Mouse (Mus musculus): ENCODE measurements at regions not wholly inside any gene's neighbourhood (a gene's known extent, or its start where the extent isn't known, plus 50 kb on each side); places are given as distances from the start of the nearest gene placed in this dataset.
A peak's percentile ranks its signal among the peaks of the same experiment; 100 is the strongest.

GRCm38 (mm10) chr12:56472856-56473647 lies 63.7 kb downstream of the Nkx2-1 start:
- DNase-seq = no peak

GRCm38 (mm10) chr12:56470932-56471500 lies 65.7 kb downstream of the Nkx2-1 start:
- DNase-seq = no peak

DNA sequence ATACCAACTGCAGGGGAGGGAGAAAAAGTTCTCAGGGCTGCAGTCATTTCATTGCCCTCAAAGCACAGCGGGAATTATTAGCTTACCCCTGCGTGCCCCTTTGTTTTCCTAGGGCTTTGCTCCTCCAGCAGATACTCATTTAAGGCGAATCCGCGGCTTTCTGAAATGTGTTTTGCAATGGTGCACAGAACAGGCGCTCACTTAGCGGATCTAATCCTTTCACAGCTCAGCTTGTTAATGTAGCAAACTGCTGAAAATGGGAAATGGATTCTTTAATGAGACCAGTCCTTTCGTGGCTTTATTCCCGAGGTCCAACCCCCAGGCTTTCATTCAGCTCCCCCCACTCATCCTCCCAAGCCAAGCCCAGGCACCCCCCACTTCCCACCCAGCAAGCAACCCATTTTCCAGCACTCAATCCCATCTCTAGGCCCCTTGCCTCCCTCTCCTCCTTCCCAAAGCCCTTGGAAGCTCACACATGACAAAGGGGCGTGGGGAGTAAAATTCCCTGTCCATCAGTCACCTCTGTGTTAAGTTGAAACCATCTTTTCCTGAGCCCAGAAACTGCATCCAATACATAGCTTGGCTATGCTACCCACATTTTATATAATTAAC lies 77.1 kb downstream of the Nkx2-1 start:
- DNase-seq = no peak

- no peak for DNase-seq
Measured at GRCm38 (mm10) chr12:56458665-56459507, 77.8 kb downstream of the Nkx2-1 start.

DNA sequence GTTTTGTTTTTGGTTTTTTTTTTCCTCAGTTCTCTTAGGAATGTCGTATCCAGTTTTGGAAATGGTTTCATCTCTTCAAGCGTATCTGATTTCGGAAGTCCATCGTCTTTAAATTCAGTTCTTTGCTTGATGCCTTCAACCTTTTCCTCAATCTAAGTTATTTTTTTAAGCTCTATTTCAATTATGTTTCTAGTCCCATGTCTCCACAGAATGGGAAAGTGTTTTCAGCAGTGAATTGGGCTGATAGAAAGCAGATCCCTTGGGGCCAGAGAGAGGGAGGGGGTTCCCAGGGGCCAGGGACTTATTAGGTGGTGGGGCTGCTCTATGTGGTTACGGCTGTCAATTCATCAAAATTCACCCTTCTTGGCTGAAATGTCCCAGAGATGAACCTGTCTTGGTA lies 78.8 kb downstream of the Nkx2-1 start:
- no peak for DNase-seq

DNA sequence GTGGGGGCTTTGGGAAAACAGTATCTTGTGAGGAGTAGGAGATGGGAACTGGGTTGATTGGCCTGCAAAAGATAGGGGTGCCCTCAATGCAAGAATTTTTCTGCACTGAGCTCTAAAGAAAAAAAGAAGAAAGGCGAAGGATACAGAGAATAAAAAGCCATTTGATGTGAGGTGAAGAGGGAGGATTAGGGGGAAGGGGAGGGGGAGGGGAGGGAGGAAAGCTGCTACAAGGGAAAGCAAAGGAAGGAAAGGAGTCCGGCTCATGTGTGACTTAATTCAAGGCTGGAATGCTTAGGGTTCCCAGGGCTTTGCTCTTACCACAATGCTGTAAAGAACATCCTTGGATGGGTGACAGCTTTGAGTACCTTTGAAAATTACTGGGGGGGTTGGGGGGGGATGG lies 79.4 kb downstream of the Nkx2-1 start:
- no peak for DNase-seq

DNA sequence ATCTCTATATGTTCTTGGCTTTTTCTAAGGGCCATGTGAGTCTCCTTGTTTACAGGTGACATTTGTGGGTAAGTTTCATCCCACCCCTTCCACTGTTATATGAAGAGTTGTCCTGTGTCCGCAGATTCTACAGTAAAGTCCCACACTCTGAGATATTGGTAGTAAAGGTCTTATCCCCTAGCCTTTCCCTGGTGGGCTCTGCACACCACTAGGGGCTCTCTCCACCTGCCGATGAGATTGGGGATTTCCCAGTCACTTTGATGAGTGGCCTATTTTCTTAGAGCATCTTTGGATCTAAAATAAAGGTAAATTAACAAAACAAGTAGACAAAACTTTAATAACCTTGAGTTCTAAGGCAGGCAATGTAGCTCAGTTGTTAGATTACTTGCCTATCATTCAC lies 86.4 kb downstream of the Nkx2-1 start:
- DNase-seq = no peak

- no peak for DNase-seq
Measured at GRCm38 (mm10) chr12:56448786-56449564, 87.7 kb downstream of the Nkx2-1 start.

DNA sequence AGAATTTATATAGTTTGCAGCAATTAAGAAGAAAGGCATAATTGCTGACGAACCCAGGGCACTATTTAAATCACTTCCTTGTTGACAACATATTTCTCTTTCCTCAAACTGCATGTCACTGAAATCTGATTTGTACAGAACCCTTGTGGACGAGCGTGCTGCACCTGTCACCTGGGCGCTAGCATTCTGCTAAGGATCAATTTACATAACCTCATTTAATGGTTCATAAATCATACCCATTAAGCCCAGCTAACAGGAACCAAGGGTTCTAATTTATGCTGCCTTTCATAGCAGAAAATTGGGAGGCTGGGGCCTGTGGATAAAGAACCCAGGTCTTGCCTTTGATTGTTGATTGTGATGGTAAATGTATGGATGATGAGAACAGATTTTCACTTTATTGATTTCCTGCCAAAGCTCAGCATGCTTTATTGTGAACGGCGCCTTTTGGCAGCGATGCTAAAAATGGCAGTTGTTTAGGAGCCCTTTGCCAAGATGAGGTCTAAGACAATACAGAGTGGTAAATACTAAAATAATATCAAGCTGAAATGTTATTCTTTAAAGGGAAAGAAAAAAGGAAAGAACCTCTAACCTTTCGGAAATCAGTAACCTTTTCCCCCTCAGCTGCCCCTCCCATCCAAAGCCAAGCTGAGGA lies 95.4 kb downstream of the Nkx2-1 start:
- no peak for DNase-seq

DNA sequence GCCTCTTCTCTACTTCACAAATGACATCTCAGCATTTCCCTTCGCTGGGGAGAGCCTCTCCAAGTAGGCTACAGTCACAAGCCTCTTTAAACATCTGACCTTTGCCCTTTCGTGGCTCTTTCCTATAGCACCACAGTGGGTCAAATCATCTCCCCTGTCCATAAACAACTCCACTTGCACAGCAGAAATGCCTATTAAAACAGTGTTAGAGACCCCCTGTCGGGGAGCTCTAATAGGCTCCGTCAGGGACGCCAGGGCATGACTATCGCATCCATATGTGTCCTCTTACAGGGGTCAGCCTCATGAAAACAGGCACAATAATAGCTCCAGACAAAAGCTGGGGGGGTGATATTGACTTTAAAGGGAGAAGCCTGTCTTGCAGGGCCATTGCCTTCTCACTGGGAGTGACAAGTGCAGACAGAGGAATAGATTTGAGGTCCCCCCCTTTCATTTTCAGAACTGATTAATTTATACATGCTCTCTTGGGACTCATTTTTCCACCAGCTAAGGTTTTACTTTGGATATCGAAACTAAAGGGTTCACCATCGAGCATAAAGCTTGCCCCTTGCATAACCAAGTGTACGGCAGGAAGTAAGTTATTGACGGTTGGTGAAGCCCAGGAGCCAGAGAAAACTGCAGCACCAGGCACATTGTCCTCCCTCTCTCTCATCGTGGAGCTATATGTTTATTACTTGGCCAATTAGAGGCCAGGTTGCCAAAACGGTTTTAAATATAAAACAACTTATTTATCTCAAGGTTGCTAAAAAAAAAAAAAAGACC lies 94.6 kb upstream of the Mbip start:
- no peak for DNase-seq

DNA sequence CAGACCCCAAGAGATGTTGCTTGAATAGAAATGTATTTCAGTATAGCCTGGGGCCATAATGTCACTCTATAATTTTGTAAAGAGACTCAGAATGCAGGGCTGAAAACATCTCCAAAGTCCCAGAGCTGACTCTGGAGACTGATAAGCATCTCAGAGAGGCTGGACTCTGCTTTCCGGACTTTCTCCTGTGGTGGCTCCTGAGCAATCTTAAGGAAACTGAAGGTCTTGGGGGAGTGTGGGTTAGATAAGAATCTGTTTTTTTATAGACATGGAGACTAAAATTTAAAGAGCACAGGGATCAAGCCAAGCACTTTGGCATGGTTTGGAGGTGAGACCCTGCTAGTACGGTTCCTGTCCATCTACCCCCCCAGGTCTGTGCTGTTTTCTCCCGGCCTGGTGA lies 92.7 kb upstream of the Mbip start:
- no peak for DNase-seq

DNA sequence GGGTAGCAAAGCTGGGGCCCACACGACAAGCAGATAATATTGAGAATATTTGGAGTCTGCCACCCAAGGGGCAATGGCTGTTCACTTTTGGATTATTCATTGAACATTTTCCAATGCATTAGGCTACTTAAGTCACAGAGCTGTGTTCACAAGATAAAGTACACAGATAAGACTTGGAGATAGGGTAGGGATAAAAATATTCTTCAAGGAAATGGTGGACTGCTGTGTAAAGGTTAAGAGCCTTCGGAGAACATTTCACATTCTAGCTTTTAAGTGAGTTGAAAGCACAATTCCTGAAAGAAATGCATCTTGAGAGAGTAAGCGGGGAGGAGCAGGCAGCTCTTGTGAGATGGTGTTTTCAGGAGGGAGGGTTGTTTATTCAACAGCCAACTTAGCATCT lies 92.3 kb upstream of the Mbip start:
- DNase-seq = no peak

DNA sequence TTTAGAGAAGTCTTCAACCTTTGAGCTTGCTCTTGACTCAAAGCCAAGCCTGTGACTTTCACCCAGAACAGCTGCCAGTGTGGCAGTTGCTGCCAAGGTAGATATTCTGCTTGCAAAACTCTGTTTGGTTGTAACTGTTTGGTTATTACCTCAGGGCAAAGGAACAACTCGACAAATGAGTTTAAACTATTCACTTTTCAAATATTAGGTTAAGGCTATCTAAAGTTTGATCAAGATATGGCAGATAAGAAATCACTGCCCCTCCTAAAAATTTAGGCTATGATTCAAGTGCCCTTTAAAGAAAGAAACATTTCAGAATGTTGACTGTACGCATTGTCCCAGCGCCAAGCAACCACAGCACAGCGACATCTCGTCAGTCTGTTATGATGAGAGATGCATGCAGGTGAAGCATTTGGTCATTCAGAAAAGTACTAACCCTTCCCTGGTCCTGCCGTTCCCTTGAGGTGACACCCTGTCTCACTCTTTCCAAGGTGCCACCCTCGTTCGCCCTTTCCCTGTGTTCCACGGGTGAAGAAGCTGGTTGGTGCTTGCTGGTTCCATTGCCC lies 81.1 kb upstream of the Mbip start:
- no peak for DNase-seq

GRCm38 (mm10) chr12:56416106-56416505 lies 70.4 kb upstream of the Mbip start:
- no peak for DNase-seq

DNA sequence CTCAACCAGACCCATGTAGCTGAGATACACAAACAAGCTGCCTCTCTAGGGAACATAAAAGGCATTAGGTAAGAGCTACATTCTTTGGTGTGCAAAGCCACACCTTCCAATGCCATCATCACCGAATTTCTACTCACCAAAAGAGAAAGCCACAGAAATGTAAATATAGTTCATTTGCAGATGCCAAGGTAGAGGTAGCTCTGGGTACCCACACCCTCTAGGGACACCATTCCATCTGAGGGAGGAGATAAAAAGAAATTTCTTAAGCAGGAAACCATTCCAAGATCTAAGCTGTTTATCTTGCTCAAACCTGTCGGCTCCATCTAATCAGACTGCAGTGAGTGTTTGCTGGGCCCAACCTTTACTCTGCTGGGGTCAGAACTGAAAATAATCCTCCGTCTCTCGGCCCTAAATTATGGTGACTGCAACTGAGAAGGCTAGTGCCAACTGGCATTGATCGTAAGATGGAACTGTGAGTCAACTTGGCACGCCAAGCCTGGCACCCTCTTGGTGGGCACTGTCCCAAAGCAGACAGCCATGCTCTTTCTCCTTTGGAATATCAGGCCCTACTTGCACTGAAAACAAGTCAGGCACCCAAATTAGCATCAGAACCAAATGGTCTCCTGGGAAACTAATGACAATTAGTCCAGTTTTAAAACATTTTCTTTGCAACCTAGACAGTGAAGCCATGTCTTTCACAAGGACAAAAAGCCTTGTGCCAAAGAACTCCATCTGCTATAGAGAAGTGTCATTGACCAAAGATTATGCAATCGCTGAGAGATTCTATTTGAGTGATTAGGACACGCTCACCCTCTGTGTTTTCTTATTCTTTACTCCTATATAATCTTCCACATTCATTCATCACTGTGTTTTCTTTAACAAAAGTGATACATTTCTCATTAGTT lies 69.4 kb upstream of the Mbip start:
- no peak for DNase-seq

DNA sequence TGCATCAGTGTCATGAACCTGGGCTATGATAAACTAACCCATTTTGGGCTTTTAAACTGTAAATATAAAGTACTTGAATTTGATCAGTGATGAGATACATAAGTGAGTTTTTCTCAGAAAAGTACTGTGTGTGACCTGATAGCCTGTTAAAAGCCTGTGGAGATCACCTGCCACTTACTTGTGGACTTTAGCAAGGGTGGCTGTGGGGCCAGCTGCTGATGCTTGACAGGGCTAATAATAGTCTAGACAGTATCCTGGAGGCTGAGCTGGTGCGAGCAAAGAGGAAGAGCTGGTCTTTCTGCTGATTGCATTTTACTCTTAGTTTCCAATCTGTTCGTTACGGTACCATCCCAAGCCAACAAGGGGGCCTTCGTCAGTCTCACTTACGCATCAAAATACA lies 60.0 kb upstream of the Mbip start:
- DNase-seq = no peak

- peak; percentile 13 to 18 for DNase-seq
Measured at GRCm38 (mm10) chr12:56404833-56405232, 59.1 kb upstream of the Mbip start.

DNA sequence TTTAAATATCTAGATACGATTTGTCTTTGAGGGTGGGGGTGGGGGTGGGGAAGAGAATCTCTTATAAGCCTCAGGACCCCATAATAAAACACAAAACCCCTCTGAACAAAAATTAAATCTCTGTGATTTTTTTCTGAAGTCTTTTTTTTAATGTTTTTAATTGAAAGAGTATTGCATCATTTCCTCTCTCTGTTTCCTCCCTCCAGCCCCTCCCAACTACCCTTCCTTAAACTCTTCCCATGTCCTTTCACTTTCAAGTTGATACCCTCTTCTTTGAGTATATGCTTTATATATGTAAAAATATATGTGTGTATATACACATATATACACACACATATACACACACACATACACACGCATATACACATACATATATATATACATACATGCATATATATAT lies 58.6 kb upstream of the Mbip start:
- no peak for DNase-seq

GRCm38 (mm10) chr12:56403626-56404025 lies 57.9 kb upstream of the Mbip start:
- DNase-seq = no peak

GRCm38 (mm10) chr12:56402844-56403243 lies 57.1 kb upstream of the Mbip start:
- no peak for DNase-seq

All from thymus, postnatal 36 days (tissue).